Mouse (Mus musculus) MEL-GATA-1-ER (cell line): Measurements from ENCODE around the gene Zfp326.
"Not testable (repeated sequence)": the region's sequence is repeated elsewhere in the genome, so short reads cannot be mapped to it uniquely, and the experiment has no call there.

ENCODE experiments used
- DNase-seq: peaks from one replicate; pipeline ENCODE4 v3.0.0-alpha.2; 2012; ENCODE audit warnings: low read depth; ENCODE audit errors: extremely low read depth

Zfp326 gene

DNA sequence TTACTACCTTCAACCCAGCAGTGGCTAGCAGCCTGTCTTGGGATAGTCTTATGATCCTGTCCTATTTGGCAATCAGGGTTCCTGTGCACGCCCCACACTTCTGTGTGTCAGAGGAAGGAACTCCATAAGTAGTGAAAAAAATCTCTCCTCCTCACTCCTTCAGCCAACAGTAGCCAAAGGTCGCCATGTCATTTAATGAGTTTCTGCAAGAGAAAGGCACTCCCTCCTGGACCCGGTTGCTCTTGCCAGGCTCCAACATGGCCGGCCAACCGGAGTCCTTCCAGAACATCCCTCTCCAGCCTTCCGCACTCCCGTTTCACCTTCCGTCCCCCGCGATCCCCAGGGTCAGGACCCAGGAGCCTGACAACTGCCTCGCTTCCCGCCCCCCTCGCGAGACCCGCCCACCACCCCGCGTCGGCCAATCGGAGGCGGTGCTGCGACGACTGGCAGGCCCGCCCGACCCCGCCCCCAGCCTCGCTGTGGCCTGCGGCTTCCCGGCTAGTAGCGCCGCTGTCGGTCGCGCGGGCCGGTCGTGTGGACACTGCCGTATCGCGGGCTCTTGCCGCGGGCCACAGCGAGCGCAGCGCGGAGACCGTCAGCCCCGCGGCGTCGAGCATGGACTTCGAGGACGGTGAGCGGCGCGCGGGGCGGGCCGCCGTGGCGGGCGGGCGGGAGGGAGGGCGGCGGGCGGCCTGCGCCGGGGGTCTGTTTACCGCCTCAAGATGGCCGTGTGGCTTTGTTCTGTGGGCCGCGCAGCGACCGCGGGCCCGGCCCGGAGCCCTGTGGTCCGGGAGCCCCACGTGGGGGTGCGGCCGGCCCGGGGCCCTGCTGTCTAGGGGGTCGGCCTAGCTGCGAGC is at the start of gene Zfp326:
Gene Zfp326 (plus strand): TSS at position 498 of the 857 bp plus-strand sequence.
- peak; percentile 59 for DNase-seq

- DNase-seq, result no peak
These were observed 49.4 kb upstream of the Zfp326 start for GRCm38 (mm10) chr5:105826916-105827510.

- no peak for DNase-seq
These were observed 48.3 kb upstream of the Zfp326 start for GRCm38 (mm10) chr5:105828050-105828449.

DNA sequence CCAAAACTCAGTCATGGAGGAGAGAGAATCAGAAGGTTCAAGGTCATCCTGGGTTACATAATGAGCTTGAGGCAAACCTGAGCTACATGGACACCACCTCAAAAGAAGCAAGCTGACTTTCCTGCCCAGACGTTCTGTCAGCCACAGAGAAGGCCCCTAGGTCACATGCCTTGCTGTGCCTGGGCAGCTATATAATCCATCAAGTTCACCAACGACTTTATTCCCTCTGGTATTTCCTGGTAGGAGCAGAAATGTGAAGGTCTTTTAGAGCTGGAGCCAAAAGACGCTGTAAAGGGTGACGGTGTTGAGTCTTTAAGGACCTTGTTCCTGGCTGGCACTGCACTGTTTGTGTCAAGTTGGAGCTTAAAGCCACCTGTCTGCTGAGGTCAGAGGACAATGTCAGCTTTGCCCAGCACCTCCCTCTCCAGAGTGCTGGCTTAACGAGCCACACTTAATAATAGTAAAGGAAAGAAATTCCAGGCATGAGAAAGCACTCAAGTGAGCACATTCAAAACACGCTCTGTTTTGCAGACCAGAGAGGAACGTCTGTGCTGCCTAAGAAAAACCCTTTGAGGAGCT is 47.3 kb upstream of the Zfp326 start:
- no peak for DNase-seq

DNA sequence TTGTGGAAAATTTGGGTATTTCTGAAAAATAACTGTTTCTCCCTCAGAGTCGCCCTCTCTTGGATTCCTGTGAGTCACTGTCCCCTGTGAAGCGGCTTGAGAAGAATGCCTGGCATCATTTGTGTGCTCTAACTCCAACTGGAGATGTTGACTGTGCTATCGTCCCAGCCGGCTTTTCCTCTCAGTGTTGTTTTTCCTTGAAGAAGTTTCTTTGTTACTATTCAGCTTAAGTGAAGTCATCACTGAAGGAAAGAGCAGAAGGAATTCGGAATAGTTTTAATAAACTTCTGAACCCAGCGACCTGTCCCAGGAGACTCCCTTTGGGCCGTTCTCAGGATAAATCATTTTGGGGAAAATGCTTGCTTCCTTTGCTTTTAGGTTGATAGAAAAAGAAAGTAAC is 44.2 kb upstream of the Zfp326 start:
- no peak for DNase-seq

DNA sequence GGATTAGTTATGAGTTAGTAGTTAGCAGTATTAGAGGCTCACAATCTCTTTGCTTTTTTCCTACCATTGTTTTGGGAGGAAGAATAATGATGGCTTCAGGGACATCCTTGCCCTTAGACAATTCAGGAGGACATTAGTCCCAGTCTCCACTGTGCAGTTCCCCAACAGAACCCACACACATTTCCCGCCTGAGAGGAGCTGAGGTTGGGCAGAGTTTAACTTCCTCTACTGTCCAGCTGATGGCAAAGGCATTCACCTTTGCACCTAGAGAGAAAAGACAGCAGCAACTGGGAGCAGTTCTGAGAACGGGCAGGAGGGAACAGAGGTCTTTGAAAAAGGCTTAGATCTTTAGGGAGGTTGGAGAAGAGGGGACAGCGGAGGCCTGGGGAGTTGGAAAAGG is 42.4 kb upstream of the Zfp326 start:
- no peak for DNase-seq

DNA sequence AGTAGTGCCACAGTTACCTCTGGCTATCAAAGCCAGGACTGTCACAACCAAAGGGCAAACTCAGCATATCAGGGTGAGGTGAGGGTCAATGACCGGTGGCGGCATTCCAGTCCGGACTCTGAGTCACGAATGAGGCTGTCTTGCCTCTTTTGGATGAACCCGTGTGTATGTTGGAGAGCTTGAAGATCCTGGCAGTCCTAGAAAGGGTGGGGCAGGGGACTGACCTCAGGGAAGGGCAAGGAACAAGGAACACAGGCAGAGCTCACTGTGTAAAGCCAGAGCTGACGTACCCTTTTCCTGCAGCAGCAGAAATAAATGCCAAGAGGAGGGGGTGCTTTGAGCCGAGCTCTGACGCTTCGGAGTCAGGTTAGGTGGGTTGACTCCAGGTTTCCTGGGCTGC is 40.4 kb upstream of the Zfp326 start:
- DNase-seq, result no peak

DNA sequence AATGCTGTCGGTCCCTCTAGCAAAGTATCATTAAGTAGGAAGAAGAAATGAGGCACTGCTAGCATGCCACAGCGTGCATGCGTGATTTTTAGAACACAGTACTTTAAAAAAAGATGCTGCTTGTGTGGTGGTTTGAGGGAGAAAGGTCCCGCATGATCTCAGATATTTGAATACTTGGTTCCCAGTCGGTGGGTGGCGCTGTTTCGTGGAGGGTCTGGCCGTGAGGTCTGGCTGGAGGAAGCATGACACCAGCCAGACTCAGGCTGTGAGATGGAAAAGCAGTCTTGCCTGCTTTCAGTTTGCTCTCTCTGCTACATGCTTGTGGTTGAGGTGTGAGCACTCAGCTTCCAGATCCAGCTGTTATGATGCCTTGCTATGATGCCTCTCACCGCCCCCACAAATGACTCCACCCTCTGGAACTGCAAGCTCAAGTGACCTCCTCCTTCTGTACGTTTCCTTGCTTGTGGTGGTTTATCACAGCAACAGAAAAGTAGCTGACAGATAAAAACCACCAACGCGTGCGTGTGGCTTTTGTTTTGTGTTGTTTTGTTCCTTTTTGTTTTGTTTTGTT is 36.5 kb upstream of the Zfp326 start:
- peak; percentile 36 for DNase-seq

- no peak for DNase-seq
These were observed 32.2 kb upstream of the Zfp326 start for GRCm38 (mm10) chr5:105844044-105844753.

DNA sequence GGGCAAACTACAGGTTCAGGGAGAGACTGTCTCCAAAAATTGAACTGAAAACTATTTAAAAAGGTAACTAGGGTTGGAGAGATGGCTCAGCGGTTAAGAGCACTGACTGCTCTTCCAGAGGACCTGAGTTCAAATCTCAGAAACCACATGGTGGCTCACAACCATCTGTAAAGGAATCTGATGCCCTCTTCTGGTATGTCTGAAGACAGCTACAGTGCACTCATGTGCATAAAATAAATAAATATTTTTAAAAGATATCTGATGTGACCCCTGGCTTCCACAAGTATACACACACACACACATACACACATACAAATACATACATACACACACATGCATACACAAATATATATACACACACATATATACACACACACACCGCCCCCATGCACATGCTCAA is 31.3 kb upstream of the Zfp326 start:
- no peak for DNase-seq

DNA sequence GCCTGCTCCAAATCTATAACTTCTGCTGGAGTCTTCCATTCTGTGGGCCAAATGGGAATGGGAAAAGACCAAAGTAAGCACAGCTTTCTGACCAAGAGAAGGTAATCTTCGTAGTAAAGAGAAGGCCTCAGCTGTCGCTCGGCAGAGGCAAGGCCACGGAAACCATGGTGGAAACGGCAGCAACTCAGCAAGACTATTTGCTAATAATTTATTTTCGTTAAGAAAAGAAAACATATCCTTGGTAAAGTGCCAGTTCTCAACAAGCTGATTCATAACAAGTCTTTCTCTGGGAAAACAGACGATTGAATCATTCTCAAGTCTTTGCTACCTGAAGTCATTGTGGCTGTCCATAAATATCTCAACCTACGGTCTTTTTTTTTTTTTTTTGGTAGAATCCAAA is 28.6 kb upstream of the Zfp326 start:
- DNase-seq, result no peak

DNA sequence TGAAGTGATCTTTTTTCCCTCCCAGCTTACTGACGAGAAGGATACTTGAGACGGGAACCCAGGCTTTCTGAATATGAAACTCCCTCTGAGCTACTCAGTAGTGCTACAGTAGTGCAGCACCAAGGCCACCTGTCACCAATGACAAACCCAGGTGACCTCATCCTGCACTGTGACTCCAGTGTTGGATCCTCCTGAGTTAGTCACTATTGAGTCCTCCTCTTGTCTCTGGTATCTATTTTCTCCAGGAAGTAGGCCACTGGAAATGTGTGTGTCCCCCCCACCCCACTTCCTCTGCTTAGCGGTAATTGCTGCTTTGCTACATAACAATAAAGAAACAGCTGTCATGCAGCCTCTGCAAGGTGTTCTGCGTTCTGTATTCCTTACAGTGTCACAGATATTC is 27.1 kb upstream of the Zfp326 start:
- DNase-seq, result no peak

DNA sequence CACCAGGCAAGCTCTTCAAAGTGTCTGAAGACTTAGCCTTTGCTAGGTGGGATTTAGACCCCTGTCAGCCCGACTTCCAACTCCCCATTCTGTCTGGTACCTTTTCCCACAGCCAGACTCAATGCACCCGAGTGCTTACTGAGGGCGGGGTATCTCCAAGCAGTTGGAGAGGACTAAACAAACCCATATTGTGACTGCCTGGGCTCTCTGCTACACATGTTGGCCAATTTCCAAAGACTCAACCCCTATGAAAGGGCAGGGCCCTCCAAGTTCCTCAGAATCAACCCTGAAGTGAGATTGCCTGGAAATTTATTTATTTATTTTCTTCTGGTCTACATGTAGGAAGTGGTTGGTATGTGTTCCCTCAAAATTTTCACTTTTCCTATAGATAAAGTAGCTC is 26.7 kb upstream of the Zfp326 start:
- no peak for DNase-seq

- DNase-seq, result no peak
These were observed 23.1 kb upstream of the Zfp326 start for GRCm38 (mm10) chr5:105853271-105853670.

DNA sequence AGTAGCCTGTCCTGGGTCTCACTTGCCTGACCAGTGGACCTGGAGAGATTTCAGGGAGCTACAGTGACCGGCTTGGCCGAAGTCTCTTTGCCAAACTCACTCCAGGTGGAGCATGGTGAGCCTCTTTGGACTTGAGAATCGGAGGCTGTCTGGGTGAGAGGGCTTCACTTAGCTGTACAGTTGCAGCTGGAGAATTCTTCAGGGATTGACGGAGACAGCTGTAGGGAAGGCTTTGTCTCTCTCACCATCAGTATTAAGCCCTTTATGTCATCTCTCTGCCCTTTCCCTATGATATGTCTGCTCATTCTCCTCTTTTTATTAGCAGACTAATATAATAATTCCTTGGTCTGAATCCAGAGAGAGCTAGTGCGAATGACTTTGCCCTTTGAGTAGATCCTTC is 18.9 kb upstream of the Zfp326 start:
- DNase-seq, result no peak

GRCm38 (mm10) chr5:105858754-105859694 is 17.3 kb upstream of the Zfp326 start:
- DNase-seq, result no peak

GRCm38 (mm10) chr5:105859716-105860460 is 16.5 kb upstream of the Zfp326 start:
- no peak for DNase-seq

DNA sequence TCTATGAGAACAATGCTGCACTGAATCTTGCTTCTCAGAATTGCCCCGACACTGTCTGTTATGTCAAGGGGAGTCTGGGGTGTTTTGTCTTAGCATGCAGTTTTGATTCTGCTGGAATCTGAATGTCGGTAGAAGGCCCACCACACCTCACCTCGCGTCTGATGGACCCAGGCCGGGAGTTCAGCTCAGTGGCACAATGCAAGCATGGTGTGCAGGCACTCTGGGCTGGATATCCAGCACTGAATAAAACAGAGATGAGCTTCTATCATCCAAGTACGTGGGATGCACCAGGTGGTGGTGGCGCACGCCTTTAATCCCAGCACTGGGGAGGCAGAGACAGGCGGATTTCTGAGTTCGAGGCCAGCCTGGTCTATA is 15.9 kb upstream of the Zfp326 start:
- DNase-seq, result no peak

GRCm38 (mm10) chr5:105861616-105862015 is 14.7 kb upstream of the Zfp326 start:
- no peak for DNase-seq

GRCm38 (mm10) chr5:105865110-105865628 is 11.2 kb upstream of the Zfp326 start:
- not testable (repeated sequence) for DNase-seq
